Mouse (Mus musculus) ES-E14 (cell line): ENCODE data around the gene Arl8a.

ENCODE experiments used
- CHD2 ChIP-seq: IDR thresholded peaks from 2 replicates; pipeline ENCODE4 v1.6.1; 2014; ENCODE audit warnings: mild to moderate bottlenecking, low read depth, low read length, inconsistent platforms
- HCFC1 ChIP-seq: IDR thresholded peaks from 2 replicates; pipeline ENCODE4 v1.6.1; 2012; ENCODE audit warnings: low read length, inconsistent platforms, borderline replicate concordance; ENCODE audit not compliant: insufficient read depth
- MAFK ChIP-seq: IDR thresholded peaks from 2 replicates; pipeline ENCODE4 v1.6.1; 2014; ENCODE audit warnings: mild to moderate bottlenecking, low read depth, low read length, inconsistent platforms; ENCODE audit not compliant: insufficient read depth
- ZNF384 ChIP-seq: IDR thresholded peaks from 2 replicates; pipeline ENCODE4 v1.6.1; 2012; ENCODE audit warnings: low read depth, low read length, inconsistent platforms

DNA sequence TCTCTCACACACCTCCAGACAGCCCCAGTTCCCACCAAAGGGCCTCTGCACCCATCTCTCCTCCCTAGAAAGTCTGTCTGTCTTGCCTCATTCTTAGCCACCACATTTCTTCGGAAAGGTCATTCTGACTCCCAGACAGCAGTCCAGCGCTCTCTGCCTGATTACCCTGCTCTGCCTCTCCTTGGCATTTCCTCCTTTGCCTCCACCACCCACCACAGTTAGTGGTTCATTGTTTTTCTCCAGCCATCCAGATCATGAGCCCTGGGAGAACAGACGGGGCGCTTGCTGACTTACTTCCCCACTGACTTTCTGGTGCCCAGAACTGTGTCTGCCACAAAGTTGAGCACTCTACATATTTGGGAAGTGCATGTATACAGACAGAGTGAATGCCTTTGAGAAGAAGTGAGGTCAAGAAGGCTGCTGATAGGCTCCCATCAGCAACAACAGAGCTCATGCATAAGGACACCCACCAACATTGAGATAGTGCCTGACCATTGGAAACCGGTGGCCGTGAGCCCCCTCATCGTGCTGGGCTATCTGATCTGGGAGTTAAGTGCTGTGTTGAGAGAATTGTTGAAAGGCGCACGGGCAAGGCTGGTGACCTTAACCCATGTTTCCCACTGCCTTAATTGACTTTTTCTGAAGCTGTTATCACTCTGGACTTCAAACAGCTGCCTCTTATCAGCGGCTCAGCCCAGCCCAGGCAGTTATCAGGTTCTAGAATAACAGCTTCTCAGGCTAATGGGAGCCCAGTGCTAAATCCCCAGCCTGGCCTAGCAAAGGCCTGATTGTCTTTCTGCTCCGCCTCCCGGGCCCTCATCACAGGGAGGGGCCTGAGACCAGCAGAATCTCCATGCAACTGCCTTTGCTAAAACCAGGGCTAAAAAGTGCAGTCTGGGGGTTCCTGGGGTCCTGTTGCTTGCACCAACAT is 57.8 kb downstream of the Arl8a start:
- no peak for TF ChIP-seq HCFC1
- no peak for TF ChIP-seq MAFK
- no peak for TF ChIP-seq ZNF384
- TF ChIP-seq CHD2, result no peak
